Mouse (Mus musculus) olfactory bulb, adult 2 months (tissue): ENCODE data around the gene Ankmy1.

Source experiments
- CTCF ChIP-seq: fragments of 200-500 bp; IDR thresholded peaks from 2 replicates; pipeline ENCODE4 v1.5.1; 2012; ENCODE audit warnings: low read depth, mild to moderate bottlenecking, low read length, moderate library complexity; ENCODE audit not compliant: insufficient read depth
- POLR2A ChIP-seq: fragments of 200-500 bp; IDR thresholded peaks from 2 replicates; pipeline ENCODE4 v1.6.1; 2012; ENCODE audit warnings: mild to moderate bottlenecking, low read depth, low read length, moderate library complexity; ENCODE audit not compliant: insufficient read depth

DNA sequence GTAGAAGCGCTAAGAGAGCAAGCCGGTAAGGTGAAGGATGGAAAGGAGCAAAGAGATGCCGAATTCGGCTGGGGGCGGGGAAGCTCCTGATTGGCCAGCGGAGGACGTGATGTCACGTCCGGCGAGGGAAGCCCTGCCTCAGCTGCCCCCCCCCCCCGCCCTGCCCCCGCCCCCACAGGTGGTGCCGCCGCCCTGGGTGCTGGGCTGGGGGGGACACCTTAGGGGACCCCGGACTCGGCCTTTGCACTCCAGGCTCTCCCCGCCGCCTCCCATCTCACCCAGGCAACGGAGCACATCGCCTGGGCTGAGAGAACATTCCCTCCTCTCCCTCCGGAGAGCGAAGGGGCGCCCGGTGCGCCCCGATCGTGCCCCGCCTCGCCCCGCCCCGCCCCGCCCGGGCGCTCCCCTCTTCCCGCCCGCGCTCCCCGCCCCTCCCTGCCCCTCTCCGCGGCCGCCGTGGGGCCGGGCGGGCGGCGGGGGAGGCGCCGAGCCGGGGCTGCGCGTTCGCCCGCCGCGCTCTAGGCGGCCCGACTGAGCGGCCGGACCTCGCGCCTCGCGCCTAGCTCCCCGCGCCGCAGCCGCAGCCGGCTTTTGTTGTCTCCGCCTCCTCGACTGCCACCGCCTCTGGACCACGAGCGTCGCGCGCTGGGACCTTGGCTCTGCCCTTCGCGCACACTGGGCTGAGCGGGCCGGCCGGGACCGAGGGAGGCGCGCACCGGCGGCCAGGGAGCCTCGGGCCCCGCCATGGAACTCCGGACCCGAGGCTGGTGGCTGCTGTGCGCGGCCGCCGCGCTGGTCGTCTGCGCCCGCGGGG lies 71.3 kb downstream of the Ankmy1 start, which contains the start of gene Gpc1:
- TF ChIP-seq CTCF (no peak), POLR2A (peak; percentile 32)
